Mouse (Mus musculus): Measurements from ENCODE around the gene Zcchc4.

DNA sequence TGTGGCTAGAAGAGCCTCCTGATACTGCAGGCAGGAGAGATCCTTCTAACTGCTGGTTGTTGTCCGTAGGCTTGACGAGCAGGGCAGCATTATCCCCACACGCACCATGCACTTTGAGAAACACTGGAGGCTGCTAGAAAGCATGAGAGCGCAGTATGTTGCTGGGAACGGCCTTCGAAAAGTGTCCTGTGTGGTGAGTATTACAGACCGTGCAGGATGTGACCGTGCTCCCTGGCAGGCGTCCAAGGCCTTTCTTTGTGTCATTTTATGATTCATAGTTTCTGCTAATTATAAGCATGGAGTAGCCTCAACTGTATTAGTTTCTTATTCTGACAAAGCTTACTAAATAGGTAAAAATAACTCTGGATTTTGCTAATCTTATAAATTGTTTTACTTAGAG is 90.6 kb downstream of the Zcchc4 start:
- no peak for TF ChIP-seq CTCF (IDR thresholded peaks at IDR 0.05; ENCODE audit: control insufficient read depth, insufficient read depth, insufficient replicate concordance, low read depth, low read length)
- TF ChIP-seq POLR2A (IDR thresholded peaks at IDR 0.05; ENCODE audit: control insufficient read depth, low read depth, low read length), result no peak

All from testis, adult 2 months (tissue).